8 mouse cellular contexts compared by ENCODE assay signal in the genomic region with DNA sequence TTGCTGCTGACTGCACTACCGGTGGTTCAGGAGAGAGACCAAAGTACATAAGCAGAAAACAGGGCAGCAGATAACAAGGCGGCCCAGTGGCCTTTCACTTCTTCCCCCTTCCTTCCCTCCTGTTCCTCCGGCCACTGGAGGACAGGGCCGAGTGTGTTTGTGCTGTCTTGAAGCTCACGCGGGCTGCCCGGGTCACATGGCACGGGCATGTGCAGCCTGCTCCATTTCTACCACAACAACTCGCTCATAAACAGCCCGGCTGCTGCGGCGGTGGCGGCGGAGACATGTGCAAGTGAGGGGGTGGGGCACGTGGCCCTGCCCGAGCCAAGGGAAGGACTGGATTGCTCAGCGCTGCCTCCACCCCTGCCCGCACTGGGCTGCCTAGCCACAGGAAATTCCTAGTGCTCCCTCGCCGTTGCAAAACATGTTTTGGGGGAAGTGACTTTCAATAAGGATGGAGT. TPM values are rescaled to one million over a fixed set of nuclear protein-coding genes. Genes with fewer than 3 reads are reported as not detected.
DNase-seq lines count a peak whose midpoint lies in the region; ATAC-seq and TF ChIP-seq lines count a peak whose summit lies in the region.

No protein-coding gene starts in this region.

- WGBS in hindbrain, embryonic 10.5 days: under 1% methylated on average over 20 of the region's 20 CpGs
- 1% methylated on average over 20 of the region's 20 CpGs for WGBS in lung, embryonic 15.5 days

- no peaks in the 10 kb centered on the region for H3K36me3 ChIP-seq in G1E (replicated peaks)
- H3K36me3 ChIP-seq in hindbrain, embryonic 10.5 days: no peaks in the 10 kb centered on the region
- no peaks in the 10 kb centered on the region for H3K36me3 ChIP-seq in lung, embryonic 15.5 days

- H3K9ac ChIP-seq in lung, embryonic 15.5 days: peak overlapping the region; percentile 2; the same call in 1 of the 2 replicates

- peak overlapping the region; percentile 50 for H3K4me2 ChIP-seq in lung, embryonic 15.5 days

- H3K4me3 ChIP-seq in G1E (ENCODE audit: low read depth, low read length): peak overlapping the region; percentile 71
- peak overlapping the region; percentile 42 for H3K4me3 ChIP-seq in hindbrain, embryonic 10.5 days
- peak overlapping the region; percentile 26 for H3K4me3 ChIP-seq in lung, embryonic 15.5 days

- H3K27me3 ChIP-seq in G1E (ENCODE audit: insufficient read depth, low read length): no peaks in the 10 kb centered on the region
- H3K27me3 ChIP-seq in hindbrain, embryonic 10.5 days (ENCODE audit: insufficient read depth, poor library complexity, severe bottlenecking): peaks cover 5% of the 10 kb centered on the region; the same call in 1 of the 2 replicates
- no peaks in the 10 kb centered on the region for H3K27me3 ChIP-seq in lung, embryonic 15.5 days

- peak; percentile 83 for ATAC-seq in G1E (ENCODE audit: extremely low read depth, insufficient number of reproducible peaks, low FRiP score, poor library complexity, severe bottlenecking)
- ATAC-seq in lung, embryonic 15.5 days (ENCODE audit: borderline replicate concordance, extremely low read depth, low FRiP score, low TSS enrichment): peak; percentile 54

- peaks cover 64% of the 10 kb centered on the region for H3K4me1 ChIP-seq in G1E (ENCODE audit: insufficient read depth, low read depth, low read length)
- H3K4me1 ChIP-seq in hindbrain, embryonic 10.5 days (replicated peaks): peaks cover 64% of the 10 kb centered on the region
- peaks cover 68% of the 10 kb centered on the region for H3K4me1 ChIP-seq in lung, embryonic 15.5 days

- no peak for TF ChIP-seq CTCF in G1E (IDR thresholded peaks at IDR 0.05; ENCODE audit: low read depth, low read length)

- H3K9me3 ChIP-seq in G1E (replicated peaks): no peaks in the 10 kb centered on the region
- H3K9me3 ChIP-seq in hindbrain, embryonic 10.5 days: no peaks in the 10 kb centered on the region
- no peaks in the 10 kb centered on the region for H3K9me3 ChIP-seq in lung, embryonic 15.5 days

- peak; percentile 81 for DNase-seq in G1E (ENCODE audit: low spot score)
- peak; percentile 98 for DNase-seq in cerebellum, adult 9-10 months
- DNase-seq in frontal cortex, adult 2 months (ENCODE audit: extremely low spot score in 1 of 2, low spot score in 1 of 2): peak; percentile 98
- peak; percentile 81 for DNase-seq in hindbrain, embryonic 10.5 days (ENCODE audit: low spot score)
- DNase-seq in layer of hippocampus, adult 9-11 months: peak; percentile 99
- peak; percentile 86 for DNase-seq in ovary, postnatal 14 days (ENCODE audit: low spot score)
- DNase-seq in thymus, postnatal 25 days: peak; percentile 82

- H3K27ac ChIP-seq in hindbrain, embryonic 10.5 days: peak overlapping the region; percentile 90
- peak overlapping the region; percentile 94 for H3K27ac ChIP-seq in lung, embryonic 15.5 days

RNA-seq across cellular contexts. Expression of a gene that starts 8.1 kb away (rescaled TPM):
- 0.75 and 3.1 TPM in 2 replicates for total RNA-seq in G1E (2014; fragmentation: Nextera tagmentation)
- 0.93 TPM in 2 replicates for total RNA-seq in G1E (2017)
- polyA plus RNA-seq in G1E (2012): 2.3 TPM in 2 replicates
- polyA plus RNA-seq in frontal cortex, adult 2 months (2012; rRNA removed): 124 and 126 TPM in 2 replicates
- 1.2 and 1.5 TPM in 2 replicates for polyA plus RNA-seq in hindbrain, embryonic 10.5 days (2016; fragmentation: Nextera tagmentation; extraction: Ambion mirVana)
- polyA plus RNA-seq in lung, embryonic 15.5 days (2015; fragmentation: Nextera tagmentation; extraction: Ambion mirVana): 1.0 and 1.5 TPM in 2 replicates

RNA-seq across cellular contexts. Expression of a gene that starts 12.1 kb away (rescaled TPM):
- total RNA-seq in G1E (2014; fragmentation: Nextera tagmentation) (38.0 and 52.2 TPM in 2 replicates), G1E (2017) (39.4 and 45.6 TPM in 2 replicates)
- polyA plus RNA-seq in G1E (2012): 36.5 and 44.9 TPM in 2 replicates
- polyA plus RNA-seq in frontal cortex, adult 2 months (2012; rRNA removed): 112 and 123 TPM in 2 replicates
- 24.4 and 25.2 TPM in 2 replicates for polyA plus RNA-seq in hindbrain, embryonic 10.5 days (2016; fragmentation: Nextera tagmentation; extraction: Ambion mirVana)
- 21.1 and 21.2 TPM in 2 replicates for polyA plus RNA-seq in lung, embryonic 15.5 days (2015; fragmentation: Nextera tagmentation; extraction: Ambion mirVana)

RNA-seq across cellular contexts. Expression of a gene that starts 21.4 kb away (rescaled TPM):
- total RNA-seq in G1E (2014; fragmentation: Nextera tagmentation) (51.8 and 64.6 TPM in 2 replicates), G1E (2017) (13.9 and 17.8 TPM in 2 replicates)
- polyA plus RNA-seq in G1E (2012): 37.4 and 42.7 TPM in 2 replicates
- 47.8 TPM in 2 replicates for polyA plus RNA-seq in frontal cortex, adult 2 months (2012; rRNA removed)
- 49.5 and 55.9 TPM in 2 replicates for polyA plus RNA-seq in hindbrain, embryonic 10.5 days (2016; fragmentation: Nextera tagmentation; extraction: Ambion mirVana)
- 35.7 and 37.9 TPM in 2 replicates for polyA plus RNA-seq in lung, embryonic 15.5 days (2015; fragmentation: Nextera tagmentation; extraction: Ambion mirVana)

RNA-seq across cellular contexts. Expression of a gene that starts 42.8 kb away (rescaled TPM):
- 58.0 and 68.0 TPM in 2 replicates for total RNA-seq in G1E (2014; fragmentation: Nextera tagmentation)
- total RNA-seq in G1E (2017): 20.1 and 20.3 TPM in 2 replicates
- 32.3 and 33.1 TPM in 2 replicates for polyA plus RNA-seq in G1E (2012)
- polyA plus RNA-seq in frontal cortex, adult 2 months (2012; rRNA removed): 770 and 851 TPM in 2 replicates
- 12.8 and 22.2 TPM in 2 replicates for polyA plus RNA-seq in hindbrain, embryonic 10.5 days (2016; fragmentation: Nextera tagmentation; extraction: Ambion mirVana)
- polyA plus RNA-seq in lung, embryonic 15.5 days (2015; fragmentation: Nextera tagmentation; extraction: Ambion mirVana): 35.6 and 35.8 TPM in 2 replicates

RNA-seq across cellular contexts. Expression of a gene that starts 53.3 kb away (rescaled TPM):
- 0.34 TPM in 1 of 2 replicates, not detected in the other for total RNA-seq in G1E (2014; fragmentation: Nextera tagmentation)
- total RNA-seq in G1E (2017): 0.12 and 0.27 TPM in 2 replicates
- polyA plus RNA-seq in G1E (2012): 0.19 and 0.35 TPM in 2 replicates
- polyA plus RNA-seq in frontal cortex, adult 2 months (2012; rRNA removed): 167 and 174 TPM in 2 replicates
- 1.1 and 2.2 TPM in 2 replicates for polyA plus RNA-seq in hindbrain, embryonic 10.5 days (2016; fragmentation: Nextera tagmentation; extraction: Ambion mirVana)
- polyA plus RNA-seq in lung, embryonic 15.5 days (2015; fragmentation: Nextera tagmentation; extraction: Ambion mirVana): 0.86 and 1.4 TPM in 2 replicates

Comparison
In these comparisons a context has a peak if more than half of its experiments do, and no peak if none do; other contexts are left out.
1. Peak in every context shown above with its lines: DNase-seq, ATAC-seq, H3K4me3 ChIP-seq and H3K27ac ChIP-seq.
2. RNA of a gene that starts 8.1 kb away (polyA plus RNA-seq): 124 to 126 TPM in frontal cortex, adult 2 months; 2.3 TPM in G1E, 1.0 to 1.5 TPM in lung, embryonic 15.5 days and 1.2 to 1.5 TPM in hindbrain, embryonic 10.5 days; every median in the first group is over 10 times any median in the second.